Mouse (Mus musculus): ENCODE measurements around the gene A3galt2. TPM values are rescaled to one million over a fixed set of nuclear protein-coding genes. Genes with fewer than 3 reads are reported as not detected.

Gene A3galt2
- polyA plus RNA-seq, 1 experiment from 2014 or later, result 0.27 TPM

DNA sequence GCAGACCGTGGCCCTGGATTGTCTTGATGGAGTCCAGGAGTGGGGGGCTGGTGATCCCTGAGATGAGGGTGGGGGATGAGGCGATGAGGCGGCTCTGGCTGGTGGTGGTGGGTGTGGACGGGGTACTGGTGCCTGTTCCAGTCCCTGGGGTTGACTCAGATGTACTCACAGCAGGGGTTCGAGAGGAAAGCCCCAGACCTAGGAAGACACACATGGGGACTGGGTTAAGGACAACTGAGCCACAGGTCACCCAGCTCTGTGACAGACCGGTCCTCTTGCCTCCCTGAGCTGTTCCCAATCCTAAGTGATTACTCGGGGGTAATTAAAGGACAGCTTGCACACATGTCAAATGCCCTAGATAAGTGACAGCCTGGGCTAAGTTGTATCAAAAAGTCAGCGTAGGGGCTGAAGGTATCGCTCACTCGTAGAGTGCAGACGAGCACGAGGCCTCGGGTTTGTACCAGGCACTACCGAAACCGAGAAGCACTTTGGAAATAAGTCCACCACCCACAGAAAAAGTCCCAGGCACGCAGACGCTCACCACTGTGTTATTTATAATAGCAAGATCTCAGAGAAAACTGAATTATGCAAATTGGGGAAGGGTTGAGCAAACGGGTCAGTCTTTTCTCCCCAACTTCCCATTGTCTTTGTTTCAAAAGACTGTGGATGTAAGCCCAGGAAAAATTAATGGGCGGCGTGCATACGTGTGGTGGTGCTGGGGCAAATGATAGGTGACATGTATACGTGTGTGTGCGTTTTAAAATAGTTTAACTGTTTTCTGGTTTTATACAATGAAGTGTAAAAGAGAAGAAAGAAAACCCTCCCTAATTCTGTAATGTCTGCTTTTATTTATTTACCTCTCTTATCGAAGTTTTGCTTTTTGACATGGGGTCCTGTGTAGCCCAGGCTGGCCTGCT, 32.1 kb downstream of the A3galt2 start:
- Histone ChIP-seq H3K9ac (replicated peaks; ENCODE audit: low read depth, low read length) (no peak overlapping the region), H3K4me1 (ENCODE audit: control insufficient read depth, insufficient read depth, low read length) (no peaks in the 10 kb centered on the region), H3K36me3 (ENCODE audit: control insufficient read depth, insufficient read depth, low read length) (peaks cover 61% of the 10 kb centered on the region), H3K9me3 (ENCODE audit: control insufficient read depth, low read depth, low read length) (no peaks in the 10 kb centered on the region), H3K27ac (ENCODE audit: low read length) (no peak overlapping the region), H3K4me3 (ENCODE audit: low read depth, low read length) (no peak overlapping the region), H3K27me3 (ENCODE audit: control insufficient read depth, insufficient read depth, low read length) (no peaks in the 10 kb centered on the region), H3K4me2 (replicated peaks; ENCODE audit: low read depth, low read length) (no peak overlapping the region)
- 92% methylated on average over 24 of the region's 24 CpGs for WGBS
- ATAC-seq (ENCODE audit: insufficient number of reproducible peaks, insufficient read depth, low FRiP score, low read depth), result no peak

DNA sequence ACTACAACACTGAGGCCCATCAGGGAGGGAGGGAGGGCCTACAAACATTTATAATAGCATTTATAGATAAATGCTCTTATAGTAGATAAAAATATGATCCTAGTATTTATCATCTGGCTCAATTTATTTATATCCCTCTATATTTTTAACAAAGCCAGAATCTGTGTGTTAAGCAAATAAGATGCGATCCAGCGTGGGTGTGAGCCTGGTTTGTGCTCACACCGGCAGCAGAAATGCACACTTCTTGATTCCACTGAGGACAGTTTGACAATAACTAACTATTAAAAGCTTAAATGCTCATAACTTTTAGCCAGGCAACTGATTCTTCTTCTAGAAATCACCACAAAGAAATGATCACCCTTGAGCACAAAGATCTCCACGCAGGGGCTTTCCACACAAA, 32.9 kb downstream of the A3galt2 start:
- H3K36me3 ChIP-seq (ENCODE audit: control insufficient read depth, insufficient read depth, low read length), result peaks cover 56% of the 10 kb centered on the region
- no peak overlapping the region for H3K4me2 ChIP-seq (replicated peaks; ENCODE audit: low read depth, low read length)
- no peak overlapping the region for H3K4me3 ChIP-seq (ENCODE audit: low read depth, low read length)
- H3K9me3 ChIP-seq (ENCODE audit: control insufficient read depth, low read depth, low read length), result no peaks in the 10 kb centered on the region
- no peaks in the 10 kb centered on the region for H3K27me3 ChIP-seq (ENCODE audit: control insufficient read depth, insufficient read depth, low read length)
- WGBS, result 91% methylated on average over 4 of the region's 4 CpGs
- H3K4me1 ChIP-seq (ENCODE audit: control insufficient read depth, insufficient read depth, low read length), result no peaks in the 10 kb centered on the region
- H3K9ac ChIP-seq (replicated peaks; ENCODE audit: low read depth, low read length), result no peak overlapping the region
- ATAC-seq (ENCODE audit: insufficient number of reproducible peaks, insufficient read depth, low FRiP score, low read depth), result no peak
- no peak overlapping the region for H3K27ac ChIP-seq (ENCODE audit: low read length)

DNA sequence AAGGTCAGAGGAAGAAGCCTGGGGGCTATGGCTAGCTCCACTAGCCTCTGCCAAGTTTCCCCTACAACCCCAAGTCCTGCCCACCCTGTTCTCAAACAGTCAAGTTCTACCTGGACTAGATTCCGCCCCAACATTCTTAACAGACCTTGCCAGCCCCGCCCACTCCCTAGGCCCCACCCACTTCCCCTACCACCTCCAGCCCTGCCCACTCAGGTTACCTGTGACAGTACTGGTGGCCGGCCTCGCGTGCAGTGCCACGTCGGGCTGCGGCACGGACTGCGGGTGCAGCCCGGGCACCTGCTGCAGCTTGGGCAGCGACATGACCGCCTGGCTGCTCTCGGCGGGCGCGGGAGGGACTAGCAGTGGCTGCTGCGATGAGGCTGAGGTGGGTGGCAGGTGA, 34.5 kb downstream of the A3galt2 start:
- Histone ChIP-seq H3K27me3 (ENCODE audit: control insufficient read depth, insufficient read depth, low read length) (no peaks in the 10 kb centered on the region), H3K27ac (ENCODE audit: low read length) (no peak overlapping the region), H3K4me3 (ENCODE audit: low read depth, low read length) (no peak overlapping the region), H3K9ac (replicated peaks; ENCODE audit: low read depth, low read length) (no peak overlapping the region), H3K4me2 (replicated peaks; ENCODE audit: low read depth, low read length) (no peak overlapping the region), H3K9me3 (ENCODE audit: control insufficient read depth, low read depth, low read length) (no peaks in the 10 kb centered on the region), H3K36me3 (ENCODE audit: control insufficient read depth, insufficient read depth, low read length) (peaks cover 52% of the 10 kb centered on the region), H3K4me1 (ENCODE audit: control insufficient read depth, insufficient read depth, low read length) (no peaks in the 10 kb centered on the region)
- ATAC-seq (ENCODE audit: insufficient number of reproducible peaks, insufficient read depth, low FRiP score, low read depth), result peak; percentile 51
- 43% methylated on average over 18 of the region's 18 CpGs for WGBS

DNA sequence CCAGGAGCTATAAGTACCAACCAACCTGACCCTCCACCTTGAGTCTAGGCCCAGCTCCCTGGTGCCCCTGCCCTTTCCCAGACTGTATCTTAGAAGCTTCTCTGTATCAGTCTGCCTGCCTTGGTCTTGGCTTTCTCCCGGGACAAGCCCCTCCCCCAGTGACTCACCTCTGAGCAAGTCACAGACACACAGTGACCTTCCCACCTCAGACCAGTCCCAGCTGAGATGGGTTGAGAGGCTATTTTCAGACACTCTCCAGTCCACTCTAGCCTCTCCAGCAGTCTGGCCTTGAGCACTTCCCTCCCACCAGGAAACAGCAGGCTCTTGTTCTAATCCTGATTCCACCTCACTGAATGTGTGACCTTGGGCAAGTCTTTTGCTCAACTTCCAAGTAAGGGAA, 38.5 kb downstream of the A3galt2 start:
- no peaks in the 10 kb centered on the region for H3K27me3 ChIP-seq (ENCODE audit: control insufficient read depth, insufficient read depth, low read length)
- no peak for ATAC-seq (ENCODE audit: insufficient number of reproducible peaks, insufficient read depth, low FRiP score, low read depth)
- H3K4me2 ChIP-seq (replicated peaks; ENCODE audit: low read depth, low read length), result no peak overlapping the region
- peaks cover 14% of the 10 kb centered on the region for H3K4me1 ChIP-seq (ENCODE audit: control insufficient read depth, insufficient read depth, low read length)
- WGBS, result 46% methylated on average over 1 of the region's 1 CpGs
- H3K36me3 ChIP-seq (ENCODE audit: control insufficient read depth, insufficient read depth, low read length), result peaks cover 15% of the 10 kb centered on the region; the same call in 1 of the 2 replicates
- no peaks in the 10 kb centered on the region for H3K9me3 ChIP-seq (ENCODE audit: control insufficient read depth, low read depth, low read length)
- no peak overlapping the region for H3K9ac ChIP-seq (replicated peaks; ENCODE audit: low read depth, low read length)
- no peak overlapping the region for H3K27ac ChIP-seq (ENCODE audit: low read length)
- no peak overlapping the region for H3K4me3 ChIP-seq (ENCODE audit: low read depth, low read length)

DNA sequence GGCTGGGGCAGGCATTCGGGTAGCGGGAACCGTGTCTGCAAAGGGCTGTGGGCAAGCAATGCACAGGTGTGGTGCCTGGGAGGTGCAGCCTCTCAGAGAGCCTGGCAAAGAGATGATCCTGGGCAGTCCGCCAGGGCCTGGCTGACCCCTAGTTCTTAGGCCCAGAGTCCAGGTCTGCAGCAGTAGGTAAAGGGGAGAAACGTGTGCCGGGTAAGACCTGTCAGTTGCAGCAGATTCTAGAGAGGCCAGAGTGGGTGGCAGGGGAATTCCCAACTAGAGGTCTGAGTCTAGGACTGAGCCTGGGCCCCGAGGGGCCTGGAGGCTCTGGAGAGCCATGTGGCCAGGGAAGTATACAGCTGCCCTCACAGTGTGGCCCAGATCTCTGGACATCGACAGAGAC, 39.0 kb downstream of the A3galt2 start:
- Histone ChIP-seq H3K9ac (replicated peaks; ENCODE audit: low read depth, low read length) (no peak overlapping the region), H3K4me3 (ENCODE audit: low read depth, low read length) (no peak overlapping the region), H3K27ac (ENCODE audit: low read length) (no peak overlapping the region), H3K4me1 (ENCODE audit: control insufficient read depth, insufficient read depth, low read length) (peaks cover 17% of the 10 kb centered on the region), H3K36me3 (ENCODE audit: control insufficient read depth, insufficient read depth, low read length) (peaks cover 14% of the 10 kb centered on the region; the same call in 1 of the 2 replicates), H3K27me3 (ENCODE audit: control insufficient read depth, insufficient read depth, low read length) (no peaks in the 10 kb centered on the region), H3K9me3 (ENCODE audit: control insufficient read depth, low read depth, low read length) (no peaks in the 10 kb centered on the region), H3K4me2 (replicated peaks; ENCODE audit: low read depth, low read length) (no peak overlapping the region)
- WGBS, result 81% methylated on average over 8 of the region's 8 CpGs
- ATAC-seq (ENCODE audit: insufficient number of reproducible peaks, insufficient read depth, low FRiP score, low read depth), result no peak

GRCm38 (mm10) chr4:128795596-128795995, 40.4 kb downstream of the A3galt2 start:
- WGBS, result 12% methylated on average over 9 of the region's 9 CpGs
- no peaks in the 10 kb centered on the region for H3K9me3 ChIP-seq (ENCODE audit: control insufficient read depth, low read depth, low read length)
- H3K27me3 ChIP-seq (ENCODE audit: control insufficient read depth, insufficient read depth, low read length), result no peaks in the 10 kb centered on the region
- 0 out of 2 replicates have a peak overlapping the region, but pooled peaks have one; percentile 12 for H3K4me2 ChIP-seq (replicated peaks; ENCODE audit: low read depth, low read length)
- peaks cover 20% of the 10 kb centered on the region for H3K4me1 ChIP-seq (ENCODE audit: control insufficient read depth, insufficient read depth, low read length)
- no peak overlapping the region for H3K9ac ChIP-seq (replicated peaks; ENCODE audit: low read depth, low read length)
- H3K27ac ChIP-seq (ENCODE audit: low read length), result no peak overlapping the region
- H3K36me3 ChIP-seq (ENCODE audit: control insufficient read depth, insufficient read depth, low read length), result peaks cover 6% of the 10 kb centered on the region; the same call in 1 of the 2 replicates
- ATAC-seq (ENCODE audit: insufficient number of reproducible peaks, insufficient read depth, low FRiP score, low read depth), result peak; percentile 12; the same call in 1 of the 2 replicates
- H3K4me3 ChIP-seq (ENCODE audit: low read depth, low read length), result no peak overlapping the region

GRCm38 (mm10) chr4:128796788-128797187, 41.6 kb downstream of the A3galt2 start:
- Histone ChIP-seq H3K4me2 (replicated peaks; ENCODE audit: low read depth, low read length) (no peak overlapping the region), H3K4me1 (ENCODE audit: control insufficient read depth, insufficient read depth, low read length) (peaks cover 20% of the 10 kb centered on the region), H3K36me3 (ENCODE audit: control insufficient read depth, insufficient read depth, low read length) (peaks cover 6% of the 10 kb centered on the region; the same call in 1 of the 2 replicates), H3K27me3 (ENCODE audit: control insufficient read depth, insufficient read depth, low read length) (no peaks in the 10 kb centered on the region), H3K4me3 (ENCODE audit: low read depth, low read length) (no peak overlapping the region), H3K27ac (ENCODE audit: low read length) (no peak overlapping the region), H3K9ac (replicated peaks; ENCODE audit: low read depth, low read length) (no peak overlapping the region), H3K9me3 (ENCODE audit: control insufficient read depth, low read depth, low read length) (no peaks in the 10 kb centered on the region)
- no peak for ATAC-seq (ENCODE audit: insufficient number of reproducible peaks, insufficient read depth, low FRiP score, low read depth)
- WGBS, result 77% methylated on average over 8 of the region's 8 CpGs

DNA sequence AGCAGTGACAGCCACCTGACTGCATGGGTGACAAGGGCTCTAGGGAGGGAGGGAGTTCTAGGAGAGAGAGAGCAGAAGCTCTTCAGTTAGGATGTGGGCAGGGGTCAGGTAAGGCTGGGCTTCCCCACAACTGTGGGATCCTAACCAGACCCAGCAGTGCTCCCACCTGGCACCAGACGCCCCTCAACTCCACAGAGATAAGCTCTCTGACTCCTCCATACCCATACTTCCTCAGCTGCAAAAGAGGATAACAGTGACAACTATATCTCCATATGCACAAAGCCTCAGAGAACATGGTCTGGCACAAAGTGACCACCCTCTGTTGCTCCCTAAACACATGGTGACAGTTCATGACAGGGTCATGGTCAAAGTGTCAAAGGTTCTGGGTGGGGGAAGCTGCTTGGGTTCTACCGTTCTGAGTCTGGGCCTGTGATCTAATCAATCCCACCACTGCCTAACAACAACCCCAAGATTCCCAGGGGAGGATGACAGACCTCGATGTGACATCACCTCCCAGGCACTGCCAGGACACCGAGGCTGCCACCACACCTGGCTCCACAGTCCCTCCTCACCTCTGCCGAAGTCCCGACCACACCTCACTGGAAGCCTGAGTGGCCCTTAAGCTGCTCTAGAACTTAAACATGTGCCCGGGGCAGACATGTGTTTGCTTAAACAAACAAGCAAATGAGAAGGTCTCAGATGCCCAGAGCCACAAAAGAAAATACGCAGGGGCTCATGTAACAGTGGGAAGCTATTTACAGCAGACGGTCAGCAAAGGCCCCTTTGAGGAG, 46.7 kb downstream of the A3galt2 start:
- no peak overlapping the region for H3K9ac ChIP-seq (replicated peaks; ENCODE audit: low read depth, low read length)
- WGBS, result 44% methylated on average over 9 of the region's 9 CpGs

More for the DNA sequence above, 46.7 kb downstream of the A3galt2 start:
- Histone ChIP-seq H3K36me3 (ENCODE audit: control insufficient read depth, insufficient read depth, low read length) (no peaks in the 10 kb centered on the region), H3K27ac (ENCODE audit: low read length) (no peak overlapping the region), H3K4me2 (replicated peaks; ENCODE audit: low read depth, low read length) (no peak overlapping the region), H3K4me1 (ENCODE audit: control insufficient read depth, insufficient read depth, low read length) (peaks cover 34% of the 10 kb centered on the region), H3K9me3 (ENCODE audit: control insufficient read depth, low read depth, low read length) (no peaks in the 10 kb centered on the region), H3K27me3 (ENCODE audit: control insufficient read depth, insufficient read depth, low read length) (no peaks in the 10 kb centered on the region), H3K4me3 (ENCODE audit: low read depth, low read length) (no peak overlapping the region)
- no peak for ATAC-seq (ENCODE audit: insufficient number of reproducible peaks, insufficient read depth, low FRiP score, low read depth)
